Mouse (Mus musculus): ENCODE data around the gene Ngf. TPM values are rescaled to one million over a fixed set of nuclear protein-coding genes. Genes with fewer than 3 reads are reported as not detected.

Gene Ngf
- polyA plus RNA-seq (2015; fragmentation: Nextera tagmentation; extraction: Ambion mirVana), result 0.46 and 0.64 TPM in 2 replicates

- H3K4me1 ChIP-seq, result peaks cover 7% of the 10 kb centered on the region; the same call in 1 of the 2 replicates
- no peak within 1 kb of the TSS for H3K27ac ChIP-seq
- WGBS, result under 1% methylated on average over 43 of the region's 43 CpGs
- ATAC-seq (replicated peaks), result peak; percentile 79
- peak within 1 kb of the TSS; percentile 25; the same call in 1 of the 2 replicates for H3K9ac ChIP-seq
- no peaks in the 10 kb centered on the region for H3K9me3 ChIP-seq
- peak within 1 kb of the TSS; percentile 41 for H3K4me3 ChIP-seq
- peak within 1 kb of the TSS; percentile 76 for H3K4me2 ChIP-seq
- no peaks in the 10 kb centered on the region for H3K36me3 ChIP-seq (replicated peaks)
- peaks cover 40% of the 10 kb centered on the region for H3K27me3 ChIP-seq (replicated peaks)
Measured at GRCm38 (mm10) chr3:102469713-102470448, at the start of gene Ngf. Ngf (plus strand) TSS chr3:102469919.

GRCm38 (mm10) chr3:102445567-102445966 lies 24.2 kb upstream of the Ngf start:
- H3K4me3 ChIP-seq, result no peak overlapping the region
- no peak overlapping the region for H3K4me2 ChIP-seq
- no peaks in the 10 kb centered on the region for H3K4me1 ChIP-seq
- H3K9me3 ChIP-seq, result no peaks in the 10 kb centered on the region
- H3K27me3 ChIP-seq (replicated peaks), result no peaks in the 10 kb centered on the region
- no peaks in the 10 kb centered on the region for H3K36me3 ChIP-seq (replicated peaks)
- no peak overlapping the region for H3K27ac ChIP-seq
- no peak for ATAC-seq (replicated peaks)
- WGBS, result 85% methylated on average over 3 of the region's 3 CpGs
- no peak overlapping the region for H3K9ac ChIP-seq

GRCm38 (mm10) chr3:102446691-102447090 lies 23.0 kb upstream of the Ngf start:
- Histone ChIP-seq H3K9ac (no peak overlapping the region), H3K4me2 (no peak overlapping the region), H3K27ac (no peak overlapping the region), H3K27me3 (replicated peaks) (no peaks in the 10 kb centered on the region), H3K4me1 (no peaks in the 10 kb centered on the region), H3K9me3 (no peaks in the 10 kb centered on the region), H3K36me3 (replicated peaks) (no peaks in the 10 kb centered on the region), H3K4me3 (no peak overlapping the region)
- ATAC-seq (replicated peaks), result no peak
- WGBS, result 79% methylated on average over 4 of the region's 4 CpGs

GRCm38 (mm10) chr3:102454566-102454965 lies 15.2 kb upstream of the Ngf start:
- Histone ChIP-seq H3K27ac (no peak overlapping the region), H3K4me3 (no peak overlapping the region), H3K4me1 (no peaks in the 10 kb centered on the region), H3K36me3 (replicated peaks) (no peaks in the 10 kb centered on the region), H3K27me3 (replicated peaks) (no peaks in the 10 kb centered on the region), H3K9ac (no peak overlapping the region), H3K4me2 (no peak overlapping the region), H3K9me3 (no peaks in the 10 kb centered on the region)
- 85% methylated on average over 6 of the region's 6 CpGs for WGBS
- no peak for ATAC-seq (replicated peaks)

GRCm38 (mm10) chr3:102460528-102460927 lies 9.2 kb upstream of the Ngf start:
- Histone ChIP-seq H3K27me3 (replicated peaks) (no peaks in the 10 kb centered on the region), H3K4me1 (no peaks in the 10 kb centered on the region), H3K9me3 (no peaks in the 10 kb centered on the region), H3K4me2 (no peak overlapping the region), H3K36me3 (replicated peaks) (no peaks in the 10 kb centered on the region), H3K4me3 (no peak overlapping the region), H3K9ac (no peak overlapping the region), H3K27ac (no peak overlapping the region)
- WGBS, result 91% methylated on average over 5 of the region's 5 CpGs
- ATAC-seq (replicated peaks), result no peak

GRCm38 (mm10) chr3:102460986-102461385 lies 8.7 kb upstream of the Ngf start:
- ATAC-seq (replicated peaks), result no peak
- H3K27me3 ChIP-seq (replicated peaks), result no peaks in the 10 kb centered on the region
- H3K36me3 ChIP-seq (replicated peaks), result no peaks in the 10 kb centered on the region
- no peak overlapping the region for H3K9ac ChIP-seq
- H3K4me1 ChIP-seq, result no peaks in the 10 kb centered on the region
- no peaks in the 10 kb centered on the region for H3K9me3 ChIP-seq
- H3K4me3 ChIP-seq, result no peak overlapping the region
- WGBS, result 86% methylated on average over 6 of the region's 6 CpGs
- no peak overlapping the region for H3K27ac ChIP-seq
- no peak overlapping the region for H3K4me2 ChIP-seq

- no peak overlapping the region for H3K27ac ChIP-seq
- H3K4me2 ChIP-seq, result no peak overlapping the region
- WGBS, result 59% methylated on average over 9 of the region's 9 CpGs
- H3K4me1 ChIP-seq, result no peaks in the 10 kb centered on the region
- no peaks in the 10 kb centered on the region for H3K9me3 ChIP-seq
- no peak overlapping the region for H3K9ac ChIP-seq
- no peak overlapping the region for H3K4me3 ChIP-seq
- no peaks in the 10 kb centered on the region for H3K27me3 ChIP-seq (replicated peaks)
- no peaks in the 10 kb centered on the region for H3K36me3 ChIP-seq (replicated peaks)
- no peak for ATAC-seq (replicated peaks)
Measured at GRCm38 (mm10) chr3:102462703-102463336, 6.9 kb upstream of the Ngf start.

GRCm38 (mm10) chr3:102463339-102463738 lies 6.4 kb upstream of the Ngf start:
- Histone ChIP-seq H3K4me1 (no peaks in the 10 kb centered on the region), H3K27me3 (replicated peaks) (peaks cover 3% of the 10 kb centered on the region; the same call in 1 of the 2 replicates), H3K9me3 (no peaks in the 10 kb centered on the region), H3K4me3 (no peak overlapping the region), H3K4me2 (no peak overlapping the region), H3K27ac (no peak overlapping the region), H3K36me3 (replicated peaks) (no peaks in the 10 kb centered on the region), H3K9ac (no peak overlapping the region)
- no peak for ATAC-seq (replicated peaks)
- WGBS, result 93% methylated on average over 2 of the region's 2 CpGs

GRCm38 (mm10) chr3:102466587-102466986 lies 3.1 kb upstream of the Ngf start:
- peaks cover 7% of the 10 kb centered on the region; the same call in 1 of the 2 replicates for H3K4me1 ChIP-seq
- H3K27ac ChIP-seq, result no peak overlapping the region
- no peak overlapping the region for H3K4me2 ChIP-seq
- H3K27me3 ChIP-seq (replicated peaks), result peaks cover 32% of the 10 kb centered on the region
- no peak overlapping the region for H3K9ac ChIP-seq
- no peak overlapping the region for H3K4me3 ChIP-seq
- no peaks in the 10 kb centered on the region for H3K9me3 ChIP-seq
- WGBS, result 21% methylated on average over 3 of the region's 3 CpGs
- ATAC-seq (replicated peaks), result peak; percentile 60
- H3K36me3 ChIP-seq (replicated peaks), result no peaks in the 10 kb centered on the region

GRCm38 (mm10) chr3:102467121-102467520 lies 2.6 kb upstream of the Ngf start:
- no peak overlapping the region for H3K27ac ChIP-seq
- H3K9ac ChIP-seq, result no peak overlapping the region
- no peak overlapping the region for H3K4me3 ChIP-seq
- H3K4me1 ChIP-seq, result peaks cover 7% of the 10 kb centered on the region; the same call in 1 of the 2 replicates
- H3K4me2 ChIP-seq, result no peak overlapping the region
- no peaks in the 10 kb centered on the region for H3K9me3 ChIP-seq
- 72% methylated on average over 8 of the region's 8 CpGs for WGBS
- H3K27me3 ChIP-seq (replicated peaks), result peaks cover 37% of the 10 kb centered on the region
- no peaks in the 10 kb centered on the region for H3K36me3 ChIP-seq (replicated peaks)
- ATAC-seq (replicated peaks), result no peak

GRCm38 (mm10) chr3:102471251-102471650 lies 1.5 kb downstream of the Ngf start:
- Histone ChIP-seq H3K4me3 (no peak overlapping the region), H3K4me2 (no peak overlapping the region), H3K9me3 (no peaks in the 10 kb centered on the region), H3K4me1 (peaks cover 7% of the 10 kb centered on the region; the same call in 1 of the 2 replicates), H3K36me3 (replicated peaks) (no peaks in the 10 kb centered on the region), H3K9ac (no peak overlapping the region), H3K27ac (no peak overlapping the region), H3K27me3 (replicated peaks) (peaks cover 40% of the 10 kb centered on the region)
- WGBS, result 75% methylated on average over 5 of the region's 5 CpGs
- no peak for ATAC-seq (replicated peaks)

- peaks cover 40% of the 10 kb centered on the region for H3K27me3 ChIP-seq (replicated peaks)
- WGBS, result 74% methylated on average over 5 of the region's 5 CpGs
- ATAC-seq (replicated peaks), result no peak
Measured at GRCm38 (mm10) chr3:102471799-102472198, 2.1 kb downstream of the Ngf start.

More at GRCm38 (mm10) chr3:102471799-102472198, 2.1 kb downstream of the Ngf start:
- Histone ChIP-seq H3K9me3 (no peaks in the 10 kb centered on the region), H3K27ac (no peak overlapping the region), H3K36me3 (replicated peaks) (no peaks in the 10 kb centered on the region), H3K9ac (no peak overlapping the region), H3K4me2 (no peak overlapping the region), H3K4me3 (no peak overlapping the region), H3K4me1 (peaks cover 7% of the 10 kb centered on the region; the same call in 1 of the 2 replicates)
